In genomic region chr11:107652137-107652536, GRCm38 (mm10) we compare ENCODE assay signal across 18 mouse cellular contexts.
DNase-seq lines count a peak whose midpoint lies in the region; ATAC-seq and TF ChIP-seq lines count a peak whose summit lies in the region.
"Had no signal": no experiment of that assay in that cellular context is flagged by ENCODE, and none has a peak within 500 bp of the region (broad histone marks: within the 10 kb centered on the region; RNA-seq: fewer than 3 reads in every experiment).

No protein-coding gene starts in this region.

- WGBS in kidney, embryonic 15.5 days: 43% methylated on average over 8 of the region's 8 CpGs

- H3K4me1 ChIP-seq in kidney, embryonic 15.5 days: peaks cover 21% of the 10 kb centered on the region

- H3K27ac ChIP-seq in gastrocnemius, adult 2 months: peak overlapping the region; percentile 13; the same call in 1 of the 2 replicates
- peak overlapping the region; percentile 46; the same call in 1 of the 2 replicates for H3K27ac ChIP-seq in kidney, embryonic 15.5 days
- H3K27ac ChIP-seq: heart, embryonic 13.5 days had no signal

- intact Hi-C loops in gastrocnemius, adult 2 months (cut with DNase I): no loop called here
- intact Hi-C loops in gastrocnemius, postnatal 36 days (cut with DNase I): no loop called here

- TF ChIP-seq CTCF in gastrocnemius, adult 2 months (IDR thresholded peaks at IDR 0.05): no peak
- TF ChIP-seq CTCF in C2C12 (IDR thresholded peaks at IDR 0.05; ENCODE audit: control insufficient read depth, insufficient read depth, insufficient read length): no peak

- H3K79me2 ChIP-seq in C2C12 (ENCODE audit: control insufficient read depth, insufficient read depth): no peaks in the 10 kb centered on the region
- H3K79me2 ChIP-seq in myocyte (ENCODE audit: control insufficient read depth, insufficient read depth): no peaks in the 10 kb centered on the region

- no peak for TF ChIP-seq POLR2A in myocyte (IDR thresholded peaks at IDR 0.05; ENCODE audit: insufficient read length, low read depth)

- H3K36me3 ChIP-seq in kidney, embryonic 15.5 days: peaks cover 73% of the 10 kb centered on the region
- H3K36me3 ChIP-seq in C2C12 (ENCODE audit: control insufficient read depth, insufficient read depth) (peaks cover 34% of the 10 kb centered on the region), myocyte (ENCODE audit: control insufficient read depth, insufficient read depth) (peaks cover 4% of the 10 kb centered on the region)

- H3K27me3 ChIP-seq in kidney, embryonic 15.5 days: no peaks in the 10 kb centered on the region
- H3K27me3 ChIP-seq in C2C12 (ENCODE audit: control insufficient read depth, insufficient read depth, insufficient read length): no peaks in the 10 kb centered on the region
- H3K27me3 ChIP-seq in myocyte (ENCODE audit: control insufficient read depth, insufficient read depth, insufficient read length): no peaks in the 10 kb centered on the region
- H3K27me3 ChIP-seq: CH12.LX; forebrain, embryonic 15.5 days; heart, embryonic 13.5 days; Patski had no signal

- no peak overlapping the region for H3K4me2 ChIP-seq in kidney, embryonic 15.5 days
- peak overlapping the region; percentile 40 for H3K4me2 ChIP-seq in myocyte (ENCODE audit: low read depth)
- H3K4me2 ChIP-seq: forebrain, embryonic 15.5 days; heart, embryonic 13.5 days had no signal

- no peaks in the 10 kb centered on the region for H3K79me3 ChIP-seq in C2C12 (ENCODE audit: low read depth)

- DNase-seq in gastrocnemius, adult 2 months: no peak
- DNase-seq in gastrocnemius, postnatal 36 days: no peak
- DNase-seq in kidney, adult 18-20 months: no peak
- no peak for DNase-seq in right cerebral cortex, adult 18-20 months
- DNase-seq: adrenal gland, postnatal 14 days; cerebellum, adult 18-20 months; cerebellum, adult 9-11 months; gastrocnemius, postnatal 10 days; heart, postnatal 36 days had no signal

- peak; percentile 38; the same call in 1 of the 2 replicates for ATAC-seq in kidney, embryonic 15.5 days (replicated peaks; ENCODE audit: low FRiP score)
- ATAC-seq: activated CD4-positive, CD25-positive, alpha-beta regulatory T cell, adult 4 months; forebrain, embryonic 15.5 days; hindbrain, embryonic 16.5 days; Patski had no signal

- H3K9ac ChIP-seq in kidney, embryonic 15.5 days: no peak overlapping the region
- H3K9ac ChIP-seq: forebrain, embryonic 15.5 days; heart, embryonic 13.5 days had no signal

- H3ac ChIP-seq in C2C12 (ENCODE audit: control insufficient read depth, insufficient read length, low read depth): no peak overlapping the region
- H3ac ChIP-seq in myocyte (ENCODE audit: control insufficient read depth, insufficient read length): no peak overlapping the region

- H3K9me3 ChIP-seq in kidney, embryonic 15.5 days (replicated peaks): no peaks in the 10 kb centered on the region
- H3K9me3 ChIP-seq: forebrain, embryonic 15.5 days; heart, embryonic 13.5 days had no signal

- H3K4me3 ChIP-seq in gastrocnemius, adult 2 months: no peak overlapping the region
- H3K4me3 ChIP-seq in kidney, embryonic 15.5 days (replicated peaks): no peak overlapping the region
- no peak overlapping the region for H3K4me3 ChIP-seq in C2C12 (ENCODE audit: insufficient read depth, poor library complexity, severe bottlenecking)
- no peak overlapping the region for H3K4me3 ChIP-seq in myocyte
- H3K4me3 ChIP-seq: forebrain, embryonic 15.5 days; heart, embryonic 13.5 days had no signal

TF ChIP-seq in C2C12, 6 proteins besides CTCF, POLR2A, EP300 and RAD21:
- TF ChIP-seq MYOD1 (IDR thresholded peaks at IDR 0.05; ENCODE audit: control insufficient read depth, insufficient read length, low read depth): peak; percentile 86
- no peak for TF ChIP-seq MAX (IDR thresholded peaks at IDR 0.05)
- TF ChIP-seq USF1 (IDR thresholded peaks at IDR 0.05; ENCODE audit: low read depth): no peak
TF ChIP-seq in C2C12: peak in this region for 1.

TF ChIP-seq in myocyte, 11 proteins besides CTCF, POLR2A, EP300 and RAD21:
- TF ChIP-seq TCF3 (IDR thresholded peaks at IDR 0.05; ENCODE audit: insufficient read length, low read depth): peak; percentile 56
- TF ChIP-seq CEBPB (IDR thresholded peaks at IDR 0.05; ENCODE audit: insufficient read depth, poor library complexity, severe bottlenecking): no peak
- TF ChIP-seq MYOG (IDR thresholded peaks at IDR 0.05; ENCODE audit: control insufficient read depth in 1 of 3, insufficient read depth in 1 of 3, insufficient read length in 2 of 3, low read depth in 2 of 3): peak in 1 of 3 experiments; percentile 2
- peak; percentile 65 to 96 (median 93) for TF ChIP-seq MYOD1 (IDR thresholded peaks at IDR 0.05; ENCODE audit: control insufficient read depth in 1 of 3, insufficient read length in 2 of 3, low read depth in 2 of 3)
